Mouse (Mus musculus): Measurements from ENCODE around the gene Eml6. TPM values are rescaled to one million over a fixed set of nuclear protein-coding genes. Genes with fewer than 3 reads are reported as not detected.

The Eml6 gene
- polyA plus RNA-seq, 1 experiment from 2014 or later = 4.4 TPM

DNA sequence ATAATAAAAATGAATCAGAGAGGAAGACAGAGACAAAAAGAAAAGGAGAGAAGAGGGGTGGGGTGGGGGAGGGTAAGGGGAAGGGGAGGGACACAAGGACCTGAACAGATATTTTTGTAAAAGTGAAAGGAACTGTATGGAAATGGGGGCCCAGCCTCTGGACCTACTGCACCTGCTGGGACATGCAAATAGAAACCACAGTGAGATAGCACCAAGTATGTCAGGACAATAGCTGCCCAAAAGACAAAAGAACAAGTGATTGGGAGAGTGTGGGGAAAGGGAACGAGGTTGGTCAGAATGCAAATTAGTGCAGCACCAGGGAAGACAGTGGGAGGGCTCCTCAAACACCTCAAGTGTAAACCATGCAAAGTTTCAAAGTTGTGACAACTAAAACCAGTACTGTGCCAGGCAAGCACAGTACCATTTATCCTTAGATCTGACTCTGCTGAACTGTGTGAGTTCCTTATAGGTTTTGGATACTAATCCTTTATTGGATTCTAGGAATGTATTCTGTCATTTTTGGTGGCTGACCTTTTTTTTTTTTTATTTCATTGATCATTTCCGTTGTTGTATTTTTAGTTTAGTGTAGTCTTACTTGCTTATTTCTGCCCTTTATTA lies 246.3 kb downstream of the Eml6 start:
- H3K4me2 ChIP-seq = no peak overlapping the region

DNA sequence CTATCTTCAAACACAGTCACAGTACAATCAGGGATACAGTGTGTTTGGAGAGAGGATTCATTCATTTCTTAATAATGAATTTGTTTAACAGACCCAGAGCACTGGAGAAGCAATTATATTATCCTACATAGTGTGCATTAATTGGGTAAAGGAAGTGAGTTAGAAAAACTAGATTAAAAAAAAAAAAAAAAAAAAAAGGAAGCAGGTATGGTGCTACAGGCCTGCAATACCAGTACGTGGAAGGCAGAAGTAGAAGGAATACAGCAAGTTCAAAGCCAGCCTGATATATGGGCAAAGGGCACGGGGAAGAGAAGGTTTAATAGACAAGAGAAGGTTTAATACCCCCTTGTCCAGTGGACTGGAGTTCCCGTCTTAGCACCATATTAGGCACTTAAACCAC lies 246.9 kb downstream of the Eml6 start:
- 0 out of 2 replicates have a peak, but pooled peaks cover 9% of the 10 kb centered on the region for H3K36me3 ChIP-seq
- ATAC-seq (ENCODE audit: low FRiP score) = no peak
- peaks cover 6% of the 10 kb centered on the region; the same call in 1 of the 2 replicates for H3K4me1 ChIP-seq (replicated peaks)
- H3K9me3 ChIP-seq = no peaks in the 10 kb centered on the region
- 66% methylated on average over 3 of the region's 3 CpGs for WGBS
- no peaks in the 10 kb centered on the region for H3K27me3 ChIP-seq
- no peak overlapping the region for H3K9ac ChIP-seq
- H3K27ac ChIP-seq = no peak overlapping the region
- no peak overlapping the region for H3K4me3 ChIP-seq
- H3K4me2 ChIP-seq = no peak overlapping the region

More for the DNA sequence above, 246.3 kb downstream of the Eml6 start:
- ATAC-seq (ENCODE audit: low FRiP score) = no peak
- Histone ChIP-seq H3K27me3 (no peaks in the 10 kb centered on the region), H3K4me3 (no peak overlapping the region), H3K4me1 (replicated peaks) (peaks cover 4% of the 10 kb centered on the region; the same call in 1 of the 2 replicates), H3K9ac (no peak overlapping the region), H3K9me3 (no peaks in the 10 kb centered on the region), H3K27ac (no peak overlapping the region), H3K36me3 (0 out of 2 replicates have a peak, but pooled peaks cover 9% of the 10 kb centered on the region)
- WGBS = 26% methylated on average over 2 of the region's 2 CpGs

DNA sequence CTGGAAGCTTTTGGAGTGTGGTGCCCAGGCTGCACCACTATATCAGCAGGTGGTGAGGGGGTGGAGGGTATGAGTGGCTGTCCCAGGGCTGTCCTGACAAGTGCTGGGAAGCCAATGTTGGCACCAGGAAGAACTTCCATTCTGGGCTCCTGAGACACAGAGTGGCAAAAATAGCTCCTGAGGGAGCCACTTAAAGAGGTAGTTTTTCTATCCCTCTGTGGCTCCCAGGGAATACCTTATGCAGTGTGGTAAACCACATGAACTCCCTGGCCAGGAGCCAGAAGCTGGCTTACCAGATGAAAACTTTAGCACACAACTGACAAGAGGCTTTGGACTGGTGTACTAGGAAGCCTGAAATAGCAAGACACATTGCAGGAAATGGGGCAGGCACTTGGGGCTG lies 247.9 kb downstream of the Eml6 start:
- no peak overlapping the region for H3K27ac ChIP-seq
- no peak overlapping the region for H3K4me3 ChIP-seq
- no peaks in the 10 kb centered on the region for H3K9me3 ChIP-seq
- no peak for ATAC-seq (ENCODE audit: low FRiP score)
- H3K27me3 ChIP-seq = no peaks in the 10 kb centered on the region
- 0 out of 2 replicates have a peak, but pooled peaks cover 4% of the 10 kb centered on the region for H3K36me3 ChIP-seq
- no peak overlapping the region for H3K9ac ChIP-seq
- peaks cover 6% of the 10 kb centered on the region; the same call in 1 of the 2 replicates for H3K4me1 ChIP-seq (replicated peaks)
- no peak overlapping the region for H3K4me2 ChIP-seq

DNA sequence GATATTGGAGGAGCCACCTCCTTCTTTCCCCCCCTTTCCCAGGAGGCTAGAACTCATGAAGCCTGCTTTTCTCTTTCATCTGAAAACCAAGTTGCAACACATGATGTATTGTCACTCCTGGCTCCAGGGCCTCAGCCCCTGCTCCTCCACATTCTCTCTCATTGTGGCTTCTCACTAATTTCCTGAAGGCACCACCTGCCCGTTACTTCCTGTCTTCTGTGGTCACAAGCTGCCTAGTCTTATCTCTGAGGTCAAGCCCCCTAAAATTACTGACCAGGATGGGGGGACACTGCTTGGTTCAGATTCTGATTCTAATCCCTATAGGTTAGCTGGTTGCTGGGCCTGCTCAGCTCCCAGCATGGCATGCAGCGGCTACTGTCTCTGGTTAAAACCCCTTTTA lies 251.1 kb downstream of the Eml6 start:
- Histone ChIP-seq H3K4me1 (replicated peaks) (peaks cover 6% of the 10 kb centered on the region; the same call in 1 of the 2 replicates), H3K4me3 (no peak overlapping the region), H3K9me3 (no peaks in the 10 kb centered on the region), H3K9ac (no peak overlapping the region), H3K27me3 (no peaks in the 10 kb centered on the region), H3K27ac (no peak overlapping the region), H3K36me3 (no peaks in the 10 kb centered on the region), H3K4me2 (no peak overlapping the region)
- no peak for ATAC-seq (ENCODE audit: low FRiP score)
- 77% methylated on average over 2 of the region's 2 CpGs for WGBS

DNA sequence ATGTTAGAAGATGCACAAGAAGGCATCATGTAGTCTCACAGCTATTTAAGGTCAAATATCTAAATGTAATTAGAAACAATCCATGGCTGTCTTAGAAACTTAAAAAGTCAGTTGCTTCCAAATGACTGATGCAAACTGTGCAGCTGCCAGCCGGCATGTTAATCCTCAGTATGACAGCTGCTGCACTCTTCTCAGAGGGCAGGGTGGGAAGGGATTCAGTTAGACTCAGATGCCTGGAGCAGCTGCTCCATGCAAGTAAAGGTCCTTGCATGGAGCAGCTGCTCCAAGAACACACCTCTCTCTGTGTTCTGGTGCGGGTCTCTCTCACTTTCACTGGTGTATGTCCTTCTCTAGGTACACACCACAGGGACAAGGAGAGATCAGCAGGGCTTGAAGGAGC lies 251.5 kb downstream of the Eml6 start:
- H3K4me2 ChIP-seq = no peak overlapping the region
- no peak overlapping the region for H3K9ac ChIP-seq
- H3K36me3 ChIP-seq = no peaks in the 10 kb centered on the region
- H3K4me3 ChIP-seq = no peak overlapping the region
- no peaks in the 10 kb centered on the region for H3K9me3 ChIP-seq
- no peaks in the 10 kb centered on the region for H3K27me3 ChIP-seq
- H3K27ac ChIP-seq = no peak overlapping the region
- 35% methylated on average over 2 of the region's 2 CpGs for WGBS
- ATAC-seq (ENCODE audit: low FRiP score) = peak; percentile 62; the same call in 1 of the 2 replicates
- peaks cover 6% of the 10 kb centered on the region; the same call in 1 of the 2 replicates for H3K4me1 ChIP-seq (replicated peaks)

DNA sequence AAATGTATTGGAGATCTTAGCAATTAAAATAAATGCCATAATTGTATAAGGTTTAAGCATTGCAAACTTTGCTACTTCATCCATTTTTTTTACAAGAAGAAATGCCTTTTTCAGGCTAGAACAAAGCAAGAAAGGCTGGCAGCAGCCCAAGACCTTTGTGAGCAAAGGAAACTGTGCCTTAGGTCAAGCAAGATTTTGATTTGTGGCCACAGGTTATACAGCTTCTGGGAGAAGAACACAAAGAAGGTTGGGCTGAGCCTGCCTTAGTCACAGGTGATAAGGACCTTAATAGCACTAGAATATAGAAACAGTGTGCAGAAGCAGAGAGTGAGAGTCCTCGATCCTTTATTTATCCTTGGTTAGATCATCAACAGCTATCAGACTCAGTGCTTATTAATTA lies 253.6 kb downstream of the Eml6 start:
- no peaks in the 10 kb centered on the region for H3K9me3 ChIP-seq
- no peak overlapping the region for H3K4me2 ChIP-seq
- no peaks in the 10 kb centered on the region for H3K36me3 ChIP-seq
- no peak overlapping the region for H3K27ac ChIP-seq
- H3K4me3 ChIP-seq = no peak overlapping the region
- WGBS = 100% methylated on average over 1 of the region's 1 CpGs
- H3K9ac ChIP-seq = no peak overlapping the region
- no peak for ATAC-seq (ENCODE audit: low FRiP score)
- no peaks in the 10 kb centered on the region for H3K27me3 ChIP-seq
- H3K4me1 ChIP-seq (replicated peaks) = peaks cover 6% of the 10 kb centered on the region; the same call in 1 of the 2 replicates

DNA sequence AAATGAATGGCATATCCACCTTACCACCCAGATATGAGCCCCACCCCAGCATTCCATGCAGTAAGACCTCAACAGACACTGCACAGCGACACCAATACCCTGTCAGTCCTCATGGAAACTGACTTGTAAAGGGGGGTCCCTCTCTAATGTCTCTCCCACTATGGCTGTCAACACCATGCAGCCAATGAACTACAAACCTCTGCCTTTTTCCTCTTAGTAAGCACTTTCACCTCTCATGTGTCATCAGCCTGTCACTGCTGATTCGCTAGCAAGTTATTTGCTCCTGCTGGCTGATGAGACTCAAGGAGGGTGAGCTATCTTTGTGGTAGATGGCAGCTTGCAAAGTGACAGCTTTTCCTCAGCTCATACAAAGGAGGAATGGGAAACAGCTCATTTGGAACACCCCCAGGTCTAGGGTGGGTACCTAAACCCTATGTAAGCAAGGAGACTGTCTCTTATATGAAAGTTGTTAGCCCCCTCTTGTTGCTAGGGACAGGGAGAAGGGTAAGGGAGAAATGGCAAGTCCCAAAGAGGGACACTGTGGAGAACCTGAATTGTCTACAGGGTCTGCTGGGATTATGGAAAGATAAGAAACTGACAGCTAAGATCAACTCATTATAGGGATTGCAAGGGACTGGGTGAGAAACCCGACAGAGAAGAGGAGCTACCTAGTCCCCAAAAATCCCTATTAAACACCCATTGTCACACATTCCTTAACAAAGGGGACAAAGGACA lies 255.0 kb downstream of the Eml6 start:
- no peaks in the 10 kb centered on the region for H3K27me3 ChIP-seq
- no peak for ATAC-seq (ENCODE audit: low FRiP score)
- peaks cover 6% of the 10 kb centered on the region; the same call in 1 of the 2 replicates for H3K4me1 ChIP-seq (replicated peaks)
- H3K4me2 ChIP-seq = no peak overlapping the region
- no peaks in the 10 kb centered on the region for H3K9me3 ChIP-seq
- 67% methylated on average over 3 of the region's 3 CpGs for WGBS
- H3K4me3 ChIP-seq = no peak overlapping the region
- H3K27ac ChIP-seq = no peak overlapping the region
- no peak overlapping the region for H3K9ac ChIP-seq
- no peaks in the 10 kb centered on the region for H3K36me3 ChIP-seq

DNA sequence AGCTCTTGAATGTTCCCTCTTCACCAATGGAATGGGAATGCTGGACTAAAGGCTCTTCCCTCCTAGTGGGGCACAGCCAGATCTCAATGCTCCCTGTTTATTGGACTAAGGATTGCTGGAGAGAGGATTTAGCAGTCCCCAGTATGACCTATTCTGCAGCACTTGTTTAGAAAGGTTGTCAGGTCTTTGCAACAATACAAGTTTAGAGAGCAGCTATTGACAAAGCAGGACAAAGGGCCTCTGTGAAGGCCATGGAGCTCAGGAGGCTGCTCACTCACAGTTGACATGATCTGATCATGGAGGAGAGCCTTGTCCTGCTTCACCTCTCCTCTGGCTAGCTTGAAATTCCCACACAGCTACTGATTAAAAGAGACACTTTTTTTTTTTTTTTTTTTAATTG lies 257.3 kb downstream of the Eml6 start:
- no peaks in the 10 kb centered on the region for H3K27me3 ChIP-seq
- no peak overlapping the region for H3K9ac ChIP-seq
- H3K27ac ChIP-seq = no peak overlapping the region
- no peak overlapping the region for H3K4me2 ChIP-seq
- H3K4me1 ChIP-seq (replicated peaks) = peaks cover 7% of the 10 kb centered on the region
- no peak overlapping the region for H3K4me3 ChIP-seq
- no peaks in the 10 kb centered on the region for H3K9me3 ChIP-seq
- H3K36me3 ChIP-seq = no peaks in the 10 kb centered on the region
- ATAC-seq (ENCODE audit: low FRiP score) = no peak

DNA sequence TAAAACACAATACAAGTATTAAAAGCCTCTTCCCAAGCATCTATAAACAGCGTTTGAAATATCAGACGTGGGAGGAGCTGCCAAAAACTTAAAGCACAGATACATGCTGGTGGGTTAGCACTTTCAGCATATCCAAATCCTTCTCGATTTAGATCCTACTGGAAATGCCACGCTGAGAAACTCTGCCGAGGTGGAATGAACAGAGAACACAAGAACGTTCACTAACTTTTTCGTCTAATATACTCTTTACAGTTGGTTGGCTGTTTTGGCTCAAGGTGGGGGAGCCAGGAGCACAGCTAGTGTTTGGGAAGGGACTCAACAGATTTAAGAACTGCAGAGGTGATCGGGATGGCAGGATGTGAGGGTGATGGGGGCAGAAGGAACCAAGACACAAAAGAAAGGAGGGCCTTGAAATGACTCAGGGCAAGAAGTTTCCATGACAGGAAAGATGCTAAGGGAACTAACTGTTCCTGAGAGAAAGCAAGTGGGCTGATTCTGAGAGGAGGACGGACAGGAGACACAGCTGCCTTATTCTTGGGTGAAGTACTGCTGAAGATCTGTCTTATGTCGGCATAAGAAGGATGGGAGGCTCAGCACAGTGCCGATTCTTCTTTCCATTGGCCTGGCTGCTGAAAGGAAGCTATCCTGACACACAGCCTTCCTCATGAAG lies 259.4 kb downstream of the Eml6 start:
- H3K27ac ChIP-seq = no peak overlapping the region
- no peak overlapping the region for H3K4me3 ChIP-seq
- no peaks in the 10 kb centered on the region for H3K36me3 ChIP-seq
- 86% methylated on average over 11 of the region's 11 CpGs for WGBS
- ATAC-seq (ENCODE audit: low FRiP score) = no peak
- peaks cover 7% of the 10 kb centered on the region for H3K4me1 ChIP-seq (replicated peaks)
- no peak overlapping the region for H3K4me2 ChIP-seq
- no peak overlapping the region for H3K9ac ChIP-seq
- no peaks in the 10 kb centered on the region for H3K27me3 ChIP-seq
- no peaks in the 10 kb centered on the region for H3K9me3 ChIP-seq

DNA sequence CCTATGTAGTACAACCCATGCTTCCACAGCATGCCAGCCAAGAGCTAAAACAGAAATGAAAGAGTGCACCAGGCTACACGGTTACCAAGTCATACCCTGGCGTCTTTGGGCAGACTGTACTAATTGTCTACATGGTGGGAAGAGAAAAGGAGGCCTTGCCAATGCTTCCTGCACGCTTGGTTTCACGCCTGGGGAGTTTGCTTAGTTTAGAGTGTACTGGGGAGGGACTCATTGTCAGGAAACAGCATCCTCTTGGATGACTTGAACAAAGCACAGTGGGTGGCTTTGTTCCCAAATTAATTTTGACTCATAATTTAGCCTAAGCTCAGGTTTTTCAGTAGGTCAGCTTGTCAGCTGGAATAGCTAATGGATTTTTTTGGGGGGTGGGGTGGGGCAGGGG lies 260.8 kb downstream of the Eml6 start:
- Histone ChIP-seq H3K27me3 (no peaks in the 10 kb centered on the region), H3K27ac (no peak overlapping the region), H3K9me3 (no peaks in the 10 kb centered on the region), H3K4me2 (no peak overlapping the region), H3K36me3 (no peaks in the 10 kb centered on the region), H3K4me3 (no peak overlapping the region), H3K4me1 (replicated peaks) (peaks cover 7% of the 10 kb centered on the region), H3K9ac (no peak overlapping the region)
- no peak for ATAC-seq (ENCODE audit: low FRiP score)
- WGBS = 39% methylated on average over 4 of the region's 4 CpGs

DNA sequence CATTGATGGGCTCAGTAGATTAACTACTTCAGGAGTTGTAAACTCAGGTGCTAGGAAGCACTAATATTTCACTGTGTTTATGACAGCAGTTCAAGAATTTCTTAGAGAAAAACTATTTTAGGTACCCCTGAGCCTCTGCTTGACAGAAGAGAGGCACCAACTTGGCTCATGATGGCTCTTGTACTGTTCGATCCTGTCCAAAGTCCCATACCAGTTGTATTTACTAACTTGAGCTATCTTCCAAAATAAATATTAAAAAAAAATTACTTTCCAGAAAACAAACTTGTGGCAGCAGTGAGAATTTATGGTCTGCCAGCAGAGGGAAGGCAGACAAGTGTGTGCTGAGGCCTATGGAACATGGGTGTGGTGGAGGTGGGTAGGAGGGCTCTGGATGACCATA lies 263.1 kb downstream of the Eml6 start:
- Histone ChIP-seq H3K4me1 (replicated peaks) (peaks cover 7% of the 10 kb centered on the region), H3K9ac (no peak overlapping the region), H3K9me3 (no peaks in the 10 kb centered on the region), H3K4me2 (no peak overlapping the region), H3K27ac (no peak overlapping the region), H3K36me3 (peaks cover 5% of the 10 kb centered on the region; the same call in 1 of the 2 replicates), H3K4me3 (no peak overlapping the region), H3K27me3 (no peaks in the 10 kb centered on the region)
- 100% methylated on average over 1 of the region's 1 CpGs for WGBS
- ATAC-seq (ENCODE audit: low FRiP score) = no peak

DNA sequence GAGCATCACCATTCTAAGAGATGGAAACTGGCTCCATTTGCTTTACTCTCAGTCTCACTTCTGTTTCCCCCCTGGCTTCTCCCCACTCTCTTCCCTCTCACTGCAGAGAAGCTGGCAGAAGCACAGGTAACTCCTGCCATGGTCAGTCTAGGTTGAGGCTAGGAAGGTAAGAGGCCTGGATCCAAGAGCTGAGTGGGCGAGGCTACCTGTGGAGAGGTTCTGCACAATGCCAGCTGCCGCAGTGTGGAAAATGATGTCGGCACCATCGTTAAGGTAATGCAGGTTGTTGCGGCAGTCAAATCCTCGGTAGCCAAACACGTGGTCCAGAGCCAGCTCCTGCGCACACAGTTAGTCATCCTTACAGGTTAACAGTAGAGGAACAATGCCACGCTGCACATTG lies 264.4 kb downstream of the Eml6 start:
- Histone ChIP-seq H3K27me3 (no peaks in the 10 kb centered on the region), H3K4me2 (no peak overlapping the region), H3K9ac (no peak overlapping the region), H3K4me1 (replicated peaks) (peaks cover 7% of the 10 kb centered on the region), H3K4me3 (no peak overlapping the region), H3K9me3 (no peaks in the 10 kb centered on the region), H3K27ac (no peak overlapping the region), H3K36me3 (peaks cover 5% of the 10 kb centered on the region; the same call in 1 of the 2 replicates)
- no peak for ATAC-seq (ENCODE audit: low FRiP score)
- WGBS = 91% methylated on average over 9 of the region's 9 CpGs
